In the genomic region with DNA sequence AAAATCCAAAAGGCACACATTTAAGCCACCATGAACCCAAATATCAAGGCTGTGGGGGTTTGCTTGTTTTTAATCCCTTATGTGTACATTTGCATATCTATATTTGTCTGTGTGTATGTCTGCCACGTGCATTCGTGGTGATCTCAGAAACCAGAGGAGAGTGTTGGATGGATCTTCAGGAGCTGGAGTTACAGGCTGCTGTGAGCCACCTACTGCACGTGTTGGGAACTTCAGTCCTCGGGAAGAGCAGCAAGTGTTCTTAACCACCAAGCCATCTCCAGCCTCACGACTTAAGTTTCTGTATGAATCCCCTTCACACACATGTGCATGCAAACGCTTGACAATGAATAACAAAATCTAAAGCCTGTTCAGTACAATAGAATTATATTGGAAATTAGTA, we compare ENCODE assay signal across 10 mouse cellular contexts. TPM values are rescaled to one million over a fixed set of nuclear protein-coding genes. Genes with fewer than 3 reads are reported as not detected.
A peak's percentile ranks its signal among the peaks of the same experiment; 100 is the strongest.
DNase-seq lines count a peak whose midpoint lies in the region; ATAC-seq and TF ChIP-seq lines count a peak whose summit lies in the region.
"Had no signal": no experiment of that assay in that cellular context is flagged by ENCODE, and none has a peak within 500 bp of the region (broad histone marks: within the 10 kb centered on the region; RNA-seq: fewer than 3 reads in every experiment).

No protein-coding gene starts in this region.

- H3K4me2 ChIP-seq in hindbrain, embryonic 16.5 days (ENCODE audit: low read length) = no peak overlapping the region
- H3K4me2 ChIP-seq in midbrain, embryonic 13.5 days (replicated peaks) = no peak overlapping the region
- H3K4me2 ChIP-seq: heart, embryonic 15.5 days had no signal

- H3K9ac ChIP-seq in hindbrain, embryonic 16.5 days (ENCODE audit: low read depth, low read length) = no peak overlapping the region
- no peak overlapping the region for H3K9ac ChIP-seq in midbrain, embryonic 13.5 days (replicated peaks)
- H3K9ac ChIP-seq: heart, embryonic 15.5 days had no signal

- H3K27ac ChIP-seq in hindbrain, embryonic 16.5 days (ENCODE audit: low read depth, low read length) = no peak overlapping the region
- H3K27ac ChIP-seq in hindbrain, embryonic 10.5 days = no peak overlapping the region
- H3K27ac ChIP-seq in midbrain, embryonic 13.5 days = no peak overlapping the region
- H3K27ac ChIP-seq: heart, embryonic 15.5 days had no signal

- no peaks in the 10 kb centered on the region for H3K36me3 ChIP-seq in hindbrain, embryonic 16.5 days (ENCODE audit: control insufficient read depth, insufficient read depth, low read length)
- H3K36me3 ChIP-seq in hindbrain, embryonic 10.5 days = no peaks in the 10 kb centered on the region
- H3K36me3 ChIP-seq in E14TG2a.4 (ENCODE audit: insufficient read depth, low read length) = no peaks in the 10 kb centered on the region
- no peaks in the 10 kb centered on the region for H3K36me3 ChIP-seq in splenic B cell, adult 2 months (ENCODE audit: control insufficient read depth, insufficient read depth, low read length, poor library complexity, severe bottlenecking)
- no peaks in the 10 kb centered on the region for H3K36me3 ChIP-seq in midbrain, embryonic 13.5 days

- no peak for TF ChIP-seq POLR2A in brain, embryonic 14.5 days (IDR thresholded peaks at IDR 0.05; ENCODE audit: borderline replicate concordance, extremely low read depth, insufficient read depth, insufficient read length, poor library complexity, severe bottlenecking)

- DNase-seq in hindbrain, embryonic 10.5 days (ENCODE audit: low spot score) = no peak
- DNase-seq in brain, embryonic 14.5 days (ENCODE audit: low read depth) = peak; percentile 72
- DNase-seq in left cerebral cortex, adult 8-10 months (ENCODE audit: low spot score in 2 of 2) = peak; percentile 10 to 24
- DNase-seq in splenic B cell, adult 2 months (ENCODE audit: low read depth, low spot score) = peak; percentile 54
- no peak for DNase-seq in yolk sac, embryonic 10.5 days (ENCODE audit: low spot score)

- ATAC-seq in hindbrain, embryonic 16.5 days = 0 out of 2 replicates have a peak, but pooled peaks have one; percentile 65
- ATAC-seq in midbrain, embryonic 13.5 days = no peak

- peak; percentile 48 for TF ChIP-seq CTCF in E14TG2a.4 (conservative IDR thresholded peaks at IDR 0.05; ENCODE audit: low read length)
- peak; percentile 64 for TF ChIP-seq CTCF in brain, embryonic 14.5 days (IDR thresholded peaks at IDR 0.05; ENCODE audit: borderline replicate concordance, extremely low read depth, insufficient read depth, insufficient read length)

- H3K4me3 ChIP-seq in hindbrain, embryonic 16.5 days (ENCODE audit: low read length) = no peak overlapping the region
- H3K4me3 ChIP-seq in hindbrain, embryonic 10.5 days = no peak overlapping the region
- no peak overlapping the region for H3K4me3 ChIP-seq in E14TG2a.4 (replicated peaks; ENCODE audit: low read length)
- H3K4me3 ChIP-seq in midbrain, embryonic 13.5 days (replicated peaks) = no peak overlapping the region
- H3K4me3 ChIP-seq: heart, embryonic 15.5 days; megakaryocyte, embryonic 14.5 days had no signal

- no peaks in the 10 kb centered on the region; the same call in 1 of the 2 replicates for H3K27me3 ChIP-seq in hindbrain, embryonic 16.5 days (replicated peaks; ENCODE audit: control insufficient read depth, insufficient read depth, low read length)
- H3K27me3 ChIP-seq in hindbrain, embryonic 10.5 days (ENCODE audit: insufficient read depth, poor library complexity, severe bottlenecking) = peaks cover 14% of the 10 kb centered on the region
- H3K27me3 ChIP-seq in E14TG2a.4 (ENCODE audit: insufficient read depth, low read length) = peaks cover 30% of the 10 kb centered on the region
- no peaks in the 10 kb centered on the region for H3K27me3 ChIP-seq in splenic B cell, adult 2 months (ENCODE audit: control insufficient read depth, insufficient read depth, low read length, poor library complexity, severe bottlenecking)
- H3K27me3 ChIP-seq in midbrain, embryonic 13.5 days = peaks cover 2% of the 10 kb centered on the region; the same call in 1 of the 2 replicates
- H3K27me3 ChIP-seq: heart, embryonic 15.5 days had no signal

- H3K9me3 ChIP-seq in hindbrain, embryonic 16.5 days (ENCODE audit: control insufficient read depth, low read length) = no peaks in the 10 kb centered on the region
- no peaks in the 10 kb centered on the region for H3K9me3 ChIP-seq in hindbrain, embryonic 10.5 days
- H3K9me3 ChIP-seq in E14TG2a.4 (ENCODE audit: low read length) = no peaks in the 10 kb centered on the region
- H3K9me3 ChIP-seq in midbrain, embryonic 13.5 days = no peaks in the 10 kb centered on the region
- H3K9me3 ChIP-seq: heart, embryonic 15.5 days; megakaryocyte, embryonic 14.5 days had no signal

- no peaks in the 10 kb centered on the region for H3K4me1 ChIP-seq in hindbrain, embryonic 16.5 days (ENCODE audit: control insufficient read depth, insufficient read depth, low read depth, low read length)
- no peaks in the 10 kb centered on the region; the same call in 1 of the 2 replicates for H3K4me1 ChIP-seq in hindbrain, embryonic 10.5 days (replicated peaks)
- no peaks in the 10 kb centered on the region for H3K4me1 ChIP-seq in E14TG2a.4 (replicated peaks; ENCODE audit: low read depth, low read length)
- H3K4me1 ChIP-seq in midbrain, embryonic 13.5 days (replicated peaks) = no peaks in the 10 kb centered on the region
- H3K4me1 ChIP-seq: heart, embryonic 15.5 days had no signal

- 16% methylated on average over 6 of the region's 6 CpGs for WGBS in hindbrain, embryonic 16.5 days
- WGBS in hindbrain, embryonic 10.5 days = 18% methylated on average over 6 of the region's 6 CpGs
- 19% methylated on average over 6 of the region's 6 CpGs for WGBS in midbrain, embryonic 13.5 days

RNA-seq across cellular contexts. Expression of a gene that starts 7.9 kb away (rescaled TPM):
- not detected in 2 replicates for polyA plus RNA-seq in hindbrain, embryonic 16.5 days (2015; fragmentation: Nextera tagmentation; extraction: Ambion mirVana)
- polyA plus RNA-seq in hindbrain, embryonic 10.5 days (2016; fragmentation: Nextera tagmentation; extraction: Ambion mirVana) = not detected in 2 replicates
- polyA plus RNA-seq in brain, embryonic 14.5 days (2012; rRNA removed) = not detected in 2 replicates
- not detected for total RNA-seq in left cerebral cortex, adult 8-10 months (2022)
- not detected in 2 replicates for polyA plus RNA-seq in midbrain, embryonic 13.5 days (2015; fragmentation: Nextera tagmentation; extraction: Ambion mirVana)
- polyA plus RNA-seq: heart, embryonic 15.5 days had no signal

RNA-seq across cellular contexts. Expression of a gene that starts 45.4 kb away (rescaled TPM):
- polyA plus RNA-seq in hindbrain, embryonic 16.5 days (2015; fragmentation: Nextera tagmentation; extraction: Ambion mirVana) = 1.7 and 2.1 TPM in 2 replicates
- polyA plus RNA-seq in hindbrain, embryonic 10.5 days (2016; fragmentation: Nextera tagmentation; extraction: Ambion mirVana) = 2.4 and 2.9 TPM in 2 replicates
- polyA plus RNA-seq in brain, embryonic 14.5 days (2012; rRNA removed) = 1.0 and 1.5 TPM in 2 replicates
- 1 to 10 TPM; 1.0 to 4.6 (median 2.5) TPM for total RNA-seq in left cerebral cortex, adult 8-10 months (2022)
- 0.83 and 1.2 TPM in 2 replicates for polyA plus RNA-seq in midbrain, embryonic 13.5 days (2015; fragmentation: Nextera tagmentation; extraction: Ambion mirVana)

Comparison
In these comparisons a context has a peak if more than half of its experiments do, and no peak if none do; other contexts are left out.
1. DNase-seq: peak in brain, embryonic 14.5 days (single experiment), left cerebral cortex, adult 8-10 months (2 of 2) and splenic B cell, adult 2 months (single experiment); none in hindbrain, embryonic 10.5 days (single experiment) and yolk sac, embryonic 10.5 days (single experiment).